Mouse (Mus musculus) forebrain, embryonic 15.5 days (tissue): ENCODE data around the gene Ccl27a. TPM values are rescaled to one million over a fixed set of nuclear protein-coding genes. Genes with fewer than 3 reads are reported as not detected.
"Not testable (repeated sequence)": the region's sequence is repeated elsewhere in the genome, so short reads cannot be mapped to it uniquely, and the experiment has no call there.

Experiments used
- ATAC-seq: fragments of 200-750 bp; cut with Nextera tagmentation; replicated peaks from 2 replicates; pipeline ENCODE4 v1.8.0; 2017; ENCODE audit warnings: mild to moderate bottlenecking, moderate TSS enrichment, moderate library complexity
- H3K27ac ChIP-seq: fragments of 300-500 bp; sonication (generic); replicated peaks from 2 replicates; pipeline ENCODE4 v1.5.1; 2015; ENCODE audit warnings: mild to moderate bottlenecking, inconsistent platforms
- H3K27me3 ChIP-seq: fragments of 300-500 bp; sonication (generic); 2 replicates; pipeline ENCODE4 v1.6.1; 2015; ENCODE audit warnings: inconsistent platforms
- H3K36me3 ChIP-seq: fragments of 300-500 bp; sonication (generic); 2 replicates; pipeline ENCODE4 v1.6.1; 2015; ENCODE audit warnings: mild to moderate bottlenecking, inconsistent platforms
- H3K4me1 ChIP-seq: fragments of 300-500 bp; sonication (generic); 2 replicates; pipeline ENCODE4 v1.6.1; 2015; ENCODE audit warnings: inconsistent platforms
- H3K4me2 ChIP-seq: fragments of 300-500 bp; sonication (generic); replicated peaks from 2 replicates; pipeline ENCODE4 v1.6.1; 2015; ENCODE audit warnings: mild to moderate bottlenecking, inconsistent platforms
- H3K4me3 ChIP-seq: fragments of 300-500 bp; sonication (generic); 2 replicates; pipeline ENCODE4 v1.5.1; 2015; ENCODE audit warnings: mild to moderate bottlenecking, inconsistent platforms
- H3K9ac ChIP-seq: fragments of 300-500 bp; sonication (generic); replicated peaks from 2 replicates; pipeline ENCODE4 v1.6.1; 2015; ENCODE audit warnings: mild to moderate bottlenecking, inconsistent platforms
- H3K9me3 ChIP-seq: fragments of 300-500 bp; sonication (generic); 2 replicates; pipeline ENCODE4 v1.6.1; 2016; ENCODE audit warnings: inconsistent platforms
- WGBS: fragments of 180-500 bp; shearing (Covaris S2); methylation state at CpG from one replicate; pipeline ENCODE4 v1.1.7; 2015; ENCODE audit warnings: mixed read lengths; 5-methylcytosine and 5-hydroxymethylcytosine counted together
- polyA plus RNA-seq: library from polyadenylated mRNA; unstranded; fragments of >200 nt; fragmentation: Nextera tagmentation; extraction: Ambion mirVana; gene quantifications from 2 replicates; pipeline ENCODE4 v1.2.1, GENCODE M21; 2015

The Ccl27a gene
- polyA plus RNA-seq: 213 and 219 TPM in 2 replicates

- peak within 1 kb of the TSS; percentile 46 for H3K9ac ChIP-seq
- WGBS: 1% methylated on average over 12 of the region's 14 CpGs
- H3K4me1 ChIP-seq, H3K9me3 ChIP-seq, ATAC-seq, H3K27me3 ChIP-seq, H3K36me3 ChIP-seq: not testable (repeated sequence)
- peak within 1 kb of the TSS; percentile 48 for H3K4me3 ChIP-seq
- H3K4me2 ChIP-seq: peak within 1 kb of the TSS; percentile 52
- H3K27ac ChIP-seq: peak within 1 kb of the TSS; percentile 68
These were observed at the start of gene Ccl27a for GRCm38 (mm10) chr4:41774002-41774401. Gene Ccl27a (minus strand): TSS chr4:41774247.

GRCm38 (mm10) chr4:41783197-41783596 lies 9.2 kb upstream of the Ccl27a start:
- not testable (repeated sequence) for H3K4me3 ChIP-seq, H3K9me3 ChIP-seq, H3K27ac ChIP-seq, H3K9ac ChIP-seq, H3K4me1 ChIP-seq, H3K36me3 ChIP-seq, ATAC-seq, H3K27me3 ChIP-seq, H3K4me2 ChIP-seq
- 20% methylated on average over 3 of the region's 3 CpGs for WGBS

- not testable (repeated sequence) for H3K4me3 ChIP-seq, H3K4me1 ChIP-seq, H3K27me3 ChIP-seq, H3K9me3 ChIP-seq, H3K9ac ChIP-seq, H3K27ac ChIP-seq, H3K4me2 ChIP-seq, H3K36me3 ChIP-seq, ATAC-seq
- WGBS: 23% methylated on average over 4 of the region's 4 CpGs
These were observed 8.7 kb upstream of the Ccl27a start for GRCm38 (mm10) chr4:41782711-41783110.

- 14% methylated on average over 15 of the region's 21 CpGs for WGBS
These were observed 7.9 kb upstream of the Ccl27a start for GRCm38 (mm10) chr4:41781748-41782485.

GRCm38 (mm10) chr4:41781271-41781670 lies 7.2 kb upstream of the Ccl27a start:
- H3K4me2 ChIP-seq, H3K9me3 ChIP-seq, H3K36me3 ChIP-seq, H3K9ac ChIP-seq, H3K4me3 ChIP-seq, H3K27me3 ChIP-seq, H3K27ac ChIP-seq, H3K4me1 ChIP-seq, ATAC-seq: not testable (repeated sequence)
- WGBS: 13% methylated on average over 9 of the region's 9 CpGs

More at GRCm38 (mm10) chr4:41781748-41782485, 7.9 kb upstream of the Ccl27a start:
- H3K36me3 ChIP-seq, H3K4me3 ChIP-seq, H3K27ac ChIP-seq, H3K9me3 ChIP-seq, H3K4me1 ChIP-seq, H3K4me2 ChIP-seq, H3K27me3 ChIP-seq, H3K9ac ChIP-seq, ATAC-seq: not testable (repeated sequence)

GRCm38 (mm10) chr4:41775840-41776239 lies 1.8 kb upstream of the Ccl27a start:
- H3K36me3 ChIP-seq, H3K4me1 ChIP-seq, H3K9me3 ChIP-seq, ATAC-seq, H3K4me3 ChIP-seq, H3K4me2 ChIP-seq, H3K27me3 ChIP-seq, H3K9ac ChIP-seq, H3K27ac ChIP-seq: not testable (repeated sequence)
- 84% methylated on average over 1 of the region's 1 CpGs for WGBS

GRCm38 (mm10) chr4:41774506-41774905 lies 459 bp upstream of the Ccl27a start:
- ATAC-seq, H3K36me3 ChIP-seq, H3K27me3 ChIP-seq, H3K9me3 ChIP-seq, H3K4me1 ChIP-seq: not testable (repeated sequence)
- Histone ChIP-seq H3K4me2 (peak overlapping the region; percentile 52), H3K27ac (peak overlapping the region; percentile 68), H3K4me3 (peak overlapping the region; percentile 48), H3K9ac (0 out of 2 replicates have a peak overlapping the region, but pooled peaks have one; percentile 15)
- WGBS: 59% methylated on average over 3 of the region's 3 CpGs

GRCm38 (mm10) chr4:41773502-41773901 lies 545 bp downstream of the Ccl27a start:
- H3K9me3 ChIP-seq, H3K27ac ChIP-seq, H3K4me1 ChIP-seq, H3K27me3 ChIP-seq, ATAC-seq, H3K36me3 ChIP-seq: not testable (repeated sequence)
- Histone ChIP-seq H3K4me3 (peak overlapping the region; percentile 48), H3K9ac (peak overlapping the region; percentile 46), H3K4me2 (peak overlapping the region; percentile 52)
- 0% methylated on average over 23 of the region's 25 CpGs for WGBS

GRCm38 (mm10) chr4:41772946-41773345 lies 1.1 kb downstream of the Ccl27a start:
- peak overlapping the region; percentile 31 for H3K4me3 ChIP-seq
- ATAC-seq, H3K36me3 ChIP-seq, H3K27me3 ChIP-seq, H3K4me1 ChIP-seq, H3K9me3 ChIP-seq, H3K9ac ChIP-seq, H3K27ac ChIP-seq: not testable (repeated sequence)
- 6% methylated on average over 7 of the region's 16 CpGs for WGBS
- H3K4me2 ChIP-seq: peak overlapping the region; percentile 41

GRCm38 (mm10) chr4:41767301-41767700 lies 6.7 kb downstream of the Ccl27a start:
- not testable (repeated sequence) for ATAC-seq, H3K4me2 ChIP-seq, H3K27ac ChIP-seq, H3K9me3 ChIP-seq, H3K4me3 ChIP-seq, H3K27me3 ChIP-seq, H3K4me1 ChIP-seq, H3K9ac ChIP-seq, H3K36me3 ChIP-seq
- WGBS: 75% methylated on average over 10 of the region's 10 CpGs

- H3K9me3 ChIP-seq, H3K9ac ChIP-seq, ATAC-seq, H3K4me3 ChIP-seq, H3K27ac ChIP-seq, H3K36me3 ChIP-seq, H3K4me2 ChIP-seq, H3K27me3 ChIP-seq: not testable (repeated sequence)
- 61% methylated on average over 3 of the region's 6 CpGs for WGBS
- H3K4me1 ChIP-seq: peaks cover 32% of the 10 kb centered on the region
These were observed 10.9 kb downstream of the Ccl27a start for GRCm38 (mm10) chr4:41763176-41763575.

- H3K9ac ChIP-seq, H3K4me3 ChIP-seq, H3K36me3 ChIP-seq, H3K27me3 ChIP-seq, H3K4me2 ChIP-seq, H3K9me3 ChIP-seq: not testable (repeated sequence)
- H3K4me1 ChIP-seq: peaks cover 32% of the 10 kb centered on the region
- ATAC-seq: 0 out of 2 replicates have a peak, but pooled peaks have one; percentile 33
- 42% methylated on average over 8 of the region's 8 CpGs for WGBS
- H3K27ac ChIP-seq: 0 out of 2 replicates have a peak overlapping the region, but pooled peaks have one; percentile 15
These were observed 11.3 kb downstream of the Ccl27a start for GRCm38 (mm10) chr4:41762688-41763114.
